Mouse (Mus musculus) T-helper 1 cell (primary cell): Measurements from ENCODE around the gene Capzb.

Source experiments
- in situ Hi-C: fragments of 300-600 bp; cut with MboI, MseI; formaldehyde crosslinking; loops from one replicate; pipeline ENCODE4 v1.15.1; 2025; ENCODE audit warnings: high pct_unique_total_duplicates

Gene Capzb

GRCm38 (mm10) chr4:139234261-139234660, 41.6 kb downstream of the Capzb start:
- in situ Hi-C loops, result no loop called here

- in situ Hi-C loops, result no loop called here
Observed at GRCm38 (mm10) chr4:139235556-139235955, 42.9 kb downstream of the Capzb start.

GRCm38 (mm10) chr4:139238612-139239011, 45.9 kb downstream of the Capzb start:
- in situ Hi-C loops, result no loop called here

GRCm38 (mm10) chr4:139240334-139240733, 47.6 kb downstream of the Capzb start:
- in situ Hi-C loops, result no loop called here

GRCm38 (mm10) chr4:139241678-139242606, 49.2 kb downstream of the Capzb start:
- in situ Hi-C loops, result no loop called here

- in situ Hi-C loops, result no loop called here
Observed at GRCm38 (mm10) chr4:139242607-139242955, 49.9 kb downstream of the Capzb start.

- in situ Hi-C loops, result no loop called here
Observed at GRCm38 (mm10) chr4:139244176-139244575, 51.5 kb downstream of the Capzb start.

GRCm38 (mm10) chr4:139244766-139245165, 52.1 kb downstream of the Capzb start:
- in situ Hi-C loops, result no loop called here

GRCm38 (mm10) chr4:139245534-139245933, 52.8 kb downstream of the Capzb start:
- in situ Hi-C loops, result no loop called here

GRCm38 (mm10) chr4:139246130-139246877, 53.6 kb downstream of the Capzb start:
- in situ Hi-C loops, result no loop called here

- in situ Hi-C loops, result no loop called here
Observed at GRCm38 (mm10) chr4:139247966-139248365, 55.3 kb downstream of the Capzb start.

GRCm38 (mm10) chr4:139248736-139249135, 56.0 kb downstream of the Capzb start:
- in situ Hi-C loops, result no loop called here

GRCm38 (mm10) chr4:139250043-139250442, 57.3 kb downstream of the Capzb start:
- in situ Hi-C loops, result no loop called here

GRCm38 (mm10) chr4:139250886-139251285, 58.2 kb downstream of the Capzb start:
- in situ Hi-C loops, result no loop called here

GRCm38 (mm10) chr4:139252051-139252760, 59.5 kb downstream of the Capzb start:
- in situ Hi-C loops, result no loop called here

- in situ Hi-C loops, result no loop called here
Observed at GRCm38 (mm10) chr4:139253206-139253605, 60.5 kb downstream of the Capzb start.

- in situ Hi-C loops, result no loop called here
Observed at GRCm38 (mm10) chr4:139256146-139256545, 63.4 kb downstream of the Capzb start.

- in situ Hi-C loops, result no loop called here
Observed at GRCm38 (mm10) chr4:139256708-139257107, 64.0 kb downstream of the Capzb start.

- in situ Hi-C loops, result no loop called here
Observed at GRCm38 (mm10) chr4:139258621-139259301, 66.1 kb downstream of the Capzb start.

GRCm38 (mm10) chr4:139259302-139259871, 66.7 kb downstream of the Capzb start:
- in situ Hi-C loops, result no loop called here

- in situ Hi-C loops, result no loop called here
Observed at GRCm38 (mm10) chr4:139262981-139263380, 70.3 kb downstream of the Capzb start.
